Mouse (Mus musculus) lung, postnatal 25 days (tissue): ENCODE measurements around the gene Sgo1.
"Not testable (repeated sequence)": the region's sequence is repeated elsewhere in the genome, so short reads cannot be mapped to it uniquely, and the experiment has no call there.

Source experiments
- DNase-seq: peaks from one replicate; pipeline ENCODE4 v3.0.0; 2022; ENCODE audit warnings: low spot score

The Sgo1 gene

DNA sequence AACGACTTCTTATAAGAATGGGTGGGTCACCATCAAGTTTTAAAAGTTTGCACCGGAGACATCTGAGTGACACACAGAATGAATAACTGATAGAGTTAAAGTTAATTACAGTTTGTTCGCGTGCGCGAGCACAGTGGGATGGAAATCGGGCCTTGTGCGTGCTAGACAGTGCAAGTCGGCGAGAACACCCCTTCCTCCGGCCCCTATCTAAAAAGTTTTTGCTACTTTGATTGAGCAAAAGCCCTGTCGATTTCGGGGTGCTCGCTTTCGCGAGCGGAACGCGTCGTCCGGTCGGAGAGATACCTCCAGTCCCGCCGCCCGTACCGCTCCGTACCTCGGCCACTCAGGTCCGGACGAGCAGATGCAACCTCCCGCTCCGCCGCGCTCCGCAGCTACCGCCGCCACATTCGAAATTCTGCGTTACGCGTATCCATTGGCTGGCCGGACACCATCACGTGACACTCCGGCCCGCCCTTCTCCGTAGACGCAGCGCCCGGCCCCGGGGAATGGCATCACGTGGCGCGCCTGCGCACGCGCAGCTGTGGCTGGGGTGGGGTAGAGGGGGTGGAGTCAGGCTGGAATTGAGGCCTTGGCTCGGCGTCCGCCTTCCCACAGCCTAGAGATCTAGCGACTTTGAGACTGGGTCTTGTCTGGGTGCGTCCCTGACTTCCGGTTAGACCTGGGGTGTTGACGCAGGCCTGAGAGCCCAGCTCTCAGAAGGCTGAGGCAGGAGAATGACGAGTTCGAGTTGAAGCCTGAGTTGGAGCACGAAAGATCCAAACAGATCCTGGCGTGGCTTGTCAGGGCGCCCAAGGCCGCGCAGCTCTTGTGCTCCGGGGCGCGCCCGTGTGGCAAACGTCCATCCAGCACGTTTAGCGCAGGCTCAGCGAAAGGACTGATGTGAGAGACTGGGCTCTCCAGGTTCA is at the start of gene Sgo1:
TSS of gene Sgo1 (minus strand) at position 457 of the 926 bp plus-strand sequence.
- peak; percentile 96 for DNase-seq

DNA sequence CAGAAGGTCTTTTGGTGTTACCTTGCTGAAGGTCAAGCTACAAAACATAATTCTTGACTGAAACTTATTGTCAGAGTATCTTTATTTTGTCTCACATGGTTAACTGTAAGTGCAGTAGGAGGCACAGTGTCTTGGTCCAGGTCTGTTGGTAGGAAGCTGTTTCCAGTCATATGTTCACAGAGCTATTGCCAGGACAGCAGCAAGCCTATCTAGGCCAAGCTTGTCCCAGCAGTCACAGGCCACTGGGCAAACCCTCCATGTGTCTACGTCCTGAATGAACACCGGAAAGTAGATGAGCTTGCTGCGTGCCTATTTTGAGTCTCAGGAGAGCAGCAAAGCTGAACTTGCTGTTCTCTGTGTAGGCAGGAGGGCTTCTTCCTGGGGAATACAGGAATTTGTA is 29.8 kb upstream of the Sgo1 start:
- DNase-seq, result not testable (repeated sequence)

DNA sequence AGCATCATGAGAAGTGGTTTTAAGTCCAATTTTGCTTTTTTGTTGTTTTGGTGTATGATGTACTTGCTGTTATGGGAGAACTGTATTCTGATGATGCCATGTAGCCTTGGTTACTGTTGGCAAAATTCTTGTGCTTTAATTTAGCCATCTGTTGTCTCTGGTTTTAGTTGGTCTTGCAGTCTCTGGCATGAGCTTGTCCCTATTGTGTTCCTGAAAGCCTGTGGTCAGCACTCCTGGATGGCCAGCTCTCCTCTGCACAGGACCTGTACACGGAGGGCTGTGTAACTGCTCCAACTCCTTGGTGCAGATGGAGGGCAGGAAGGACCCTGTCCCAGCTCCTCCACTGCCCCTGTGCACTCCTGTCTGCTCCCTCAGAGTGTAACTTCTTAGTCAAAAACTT is 29.3 kb upstream of the Sgo1 start:
- no peak for DNase-seq

DNA sequence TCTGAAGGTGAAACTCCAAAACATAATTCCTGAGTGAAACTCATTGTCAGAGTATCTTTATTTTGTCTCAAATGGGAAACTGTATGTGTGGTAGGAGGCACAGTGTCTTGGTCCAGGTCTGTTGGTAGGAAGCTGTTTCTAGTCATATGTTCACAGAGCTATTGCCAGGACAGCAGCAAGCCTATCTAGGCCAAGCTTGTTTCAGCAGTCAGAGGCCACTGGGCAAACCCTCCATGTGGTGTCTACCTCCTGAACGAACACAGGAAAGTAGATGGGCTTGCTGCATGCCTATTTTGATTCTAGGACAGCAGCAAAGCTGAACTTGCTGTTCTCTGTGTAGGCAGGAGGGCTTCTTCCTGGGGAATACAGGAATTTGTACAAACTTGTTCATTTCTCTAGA is 26.0 kb upstream of the Sgo1 start:
- DNase-seq, result not testable (repeated sequence)

DNA sequence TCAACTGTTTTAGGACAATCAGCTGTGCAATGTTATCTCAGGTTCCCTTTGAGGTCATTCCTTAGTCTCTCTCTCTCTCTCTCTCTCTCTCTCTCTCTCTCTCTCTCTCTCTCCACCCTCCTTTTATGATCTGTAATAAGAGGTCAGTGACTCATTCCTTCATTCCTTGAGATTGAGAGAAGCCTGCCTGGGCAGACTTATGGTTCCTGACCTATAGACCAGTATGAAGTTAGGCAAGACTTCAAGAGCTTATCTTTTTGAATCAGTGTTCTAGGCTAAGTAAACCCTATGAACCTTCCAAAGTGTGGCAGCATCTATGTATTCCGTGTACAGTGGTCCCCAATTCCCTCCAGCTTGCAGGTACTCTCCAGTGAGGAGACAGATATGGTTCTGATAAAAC is 25.3 kb upstream of the Sgo1 start:
- no peak for DNase-seq

DNA sequence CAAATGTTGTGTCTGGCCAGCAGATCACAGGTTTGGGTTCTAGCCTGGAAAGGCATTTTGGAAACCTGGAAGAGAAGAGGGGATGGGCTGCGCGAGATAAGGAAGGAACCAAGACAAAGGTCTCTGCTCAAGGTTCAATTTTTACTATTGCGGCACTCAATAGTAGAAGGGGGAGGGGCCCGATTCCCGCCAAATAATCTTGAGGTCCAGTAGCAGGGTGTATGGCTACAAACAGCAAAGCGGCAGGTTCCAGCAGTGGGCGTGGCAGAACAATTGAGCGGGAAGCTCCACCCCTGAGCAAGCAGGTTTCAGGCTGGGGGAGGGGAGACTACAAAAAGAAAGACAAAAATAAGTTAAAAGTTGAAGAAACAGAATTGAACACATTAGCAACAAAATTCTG is 8.4 kb upstream of the Sgo1 start:
- not testable (repeated sequence) for DNase-seq

DNA sequence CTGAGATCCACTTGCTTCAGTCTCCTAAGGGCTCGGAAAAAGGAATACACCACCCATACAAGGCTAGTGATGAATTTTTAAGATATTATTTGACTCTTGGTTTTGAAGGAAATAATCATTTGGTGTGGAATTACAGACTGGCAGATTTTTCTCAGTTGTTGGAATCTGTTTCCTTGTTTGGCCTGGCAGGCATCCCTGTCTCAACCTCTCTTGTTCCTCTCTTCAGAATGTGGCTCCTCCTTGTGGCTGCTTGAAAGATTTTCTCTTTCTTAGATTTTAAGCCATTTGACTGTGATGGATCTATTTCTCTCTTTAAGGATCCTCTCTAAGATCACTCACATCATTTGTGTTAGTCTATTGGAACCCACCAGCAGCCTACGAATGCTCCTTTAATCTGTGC is 4.9 kb upstream of the Sgo1 start:
- peak; percentile 56 for DNase-seq

DNA sequence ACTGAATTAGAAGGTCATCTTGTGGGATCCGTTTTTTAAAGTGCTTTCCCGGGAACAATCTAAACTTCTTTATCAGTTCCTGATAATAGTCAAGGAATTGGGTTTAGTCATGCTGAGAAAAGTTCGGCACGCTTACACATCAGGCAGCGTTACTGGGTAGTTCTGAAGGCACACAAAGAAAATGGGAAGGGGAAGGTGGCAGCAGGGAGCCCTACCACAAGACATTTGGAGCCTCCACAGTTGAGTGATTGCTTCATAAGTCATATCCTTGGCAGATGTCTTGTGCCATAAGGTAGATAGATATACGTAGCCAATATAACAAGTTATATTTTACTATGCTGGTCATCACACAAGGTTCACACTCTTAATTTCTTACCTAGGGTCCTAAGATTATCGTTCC is 813 bp upstream of the Sgo1 start:
- no peak for DNase-seq

DNA sequence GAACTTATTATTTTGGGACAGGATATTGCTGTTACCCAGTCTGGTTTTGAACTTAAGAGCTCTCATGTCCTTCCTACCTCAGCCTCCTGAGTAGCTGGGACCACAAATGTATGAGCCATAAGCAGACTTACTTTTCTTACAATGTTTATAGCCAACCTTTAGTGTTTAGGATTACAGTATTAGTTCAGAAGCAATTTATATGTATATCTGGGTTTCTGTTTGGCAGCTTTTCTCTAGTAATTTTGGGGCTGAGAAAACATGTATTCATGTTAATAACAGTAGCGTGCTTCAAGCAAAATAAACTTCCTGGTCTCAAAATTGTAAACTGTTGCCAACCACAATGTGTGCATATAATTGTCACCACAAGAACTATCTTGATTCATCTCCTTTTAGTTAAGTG is 812 bp downstream of the Sgo1 start:
- DNase-seq, result no peak

DNA sequence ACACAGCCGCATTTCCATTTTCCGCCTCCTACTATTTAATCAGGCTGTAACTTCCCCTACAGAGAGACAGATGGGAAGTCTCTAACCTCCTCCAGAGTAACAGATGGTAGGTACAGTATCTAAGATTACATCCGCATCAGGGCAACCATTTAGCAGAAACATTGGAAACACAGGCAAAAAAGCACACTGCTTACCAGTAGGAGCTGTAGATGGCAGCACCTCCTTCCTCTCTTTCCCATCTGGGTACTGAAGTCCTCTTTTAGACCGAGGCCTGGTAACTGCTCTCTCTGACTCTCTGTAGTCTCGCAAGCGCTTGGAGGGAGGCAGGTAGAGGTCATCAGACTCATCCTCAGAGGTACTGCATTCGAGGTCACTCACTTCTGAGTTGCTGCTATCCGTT is 10.4 kb downstream of the Sgo1 start:
- peak; percentile 4 for DNase-seq

DNA sequence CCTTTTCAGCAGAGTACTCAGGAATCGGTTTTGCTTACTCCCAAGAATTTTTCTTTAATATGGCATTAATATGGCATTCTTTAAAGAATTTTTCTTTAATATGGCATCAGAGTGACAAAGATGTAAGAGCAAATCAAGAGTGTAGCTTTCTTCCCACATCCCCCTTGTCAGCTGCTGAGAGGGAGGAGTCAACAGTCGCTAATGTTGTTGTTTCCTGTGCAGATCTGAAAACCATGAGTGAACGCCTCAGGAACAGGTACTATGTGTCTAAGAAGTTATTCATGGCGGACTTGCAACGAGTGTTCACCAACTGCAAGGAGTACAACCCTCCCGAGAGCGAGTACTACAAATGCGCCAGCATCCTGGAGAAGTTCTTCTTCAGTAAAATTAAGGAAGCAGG is 18.7 kb downstream of the Sgo1 start:
- DNase-seq, result no peak

DNA sequence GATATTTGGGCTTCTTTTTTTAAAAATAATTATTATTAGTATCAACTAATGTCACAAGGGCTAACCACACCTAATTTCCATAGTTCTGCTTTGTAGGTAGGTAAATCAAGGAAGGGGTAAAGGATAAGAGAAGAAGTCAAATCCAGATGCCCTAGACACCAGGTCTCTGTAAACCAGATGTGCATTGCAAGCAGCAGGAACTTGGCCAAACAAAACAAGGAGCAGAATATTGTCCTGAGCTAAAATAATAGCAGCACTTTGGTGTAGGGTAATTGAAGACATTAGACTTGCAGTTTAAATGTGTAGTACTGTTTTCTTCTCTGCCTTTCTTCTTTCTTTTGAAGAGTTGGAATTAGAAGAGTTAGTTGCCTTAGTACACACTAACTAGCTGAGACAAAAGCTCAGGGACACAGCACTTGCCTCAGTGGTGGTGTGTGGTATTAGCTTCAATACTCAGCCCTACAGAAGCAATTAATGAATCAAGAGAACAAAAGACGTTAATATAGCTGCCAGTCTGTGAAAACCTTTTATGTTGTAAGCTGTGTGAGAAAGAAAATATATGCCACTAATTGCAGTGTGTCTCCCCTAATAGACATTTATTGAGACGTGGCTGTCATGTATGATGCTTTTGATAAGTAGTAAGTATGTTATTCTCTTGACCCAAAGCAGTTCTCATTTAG is 24.3 kb downstream of the Sgo1 start:
- no peak for DNase-seq

DNA sequence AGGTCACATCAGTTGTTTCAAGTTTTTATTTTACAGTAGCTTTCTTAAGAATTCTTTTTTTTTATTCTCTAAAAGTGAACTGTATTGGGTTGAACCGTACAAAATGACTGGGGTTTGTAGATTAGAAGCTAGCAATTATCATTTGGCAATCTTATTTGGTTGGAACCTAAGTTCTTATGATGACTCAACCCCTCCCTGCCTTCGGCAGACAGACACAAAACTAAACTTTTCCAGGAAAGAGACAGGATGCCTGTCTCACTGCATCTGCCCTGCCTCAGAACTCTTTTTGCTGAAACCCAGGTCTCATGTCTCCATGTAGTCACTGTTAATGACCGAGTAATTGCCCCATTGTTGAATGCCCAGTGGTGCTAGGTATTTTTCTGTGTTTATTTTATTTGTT is 24.9 kb downstream of the Sgo1 start:
- DNase-seq, result no peak

DNA sequence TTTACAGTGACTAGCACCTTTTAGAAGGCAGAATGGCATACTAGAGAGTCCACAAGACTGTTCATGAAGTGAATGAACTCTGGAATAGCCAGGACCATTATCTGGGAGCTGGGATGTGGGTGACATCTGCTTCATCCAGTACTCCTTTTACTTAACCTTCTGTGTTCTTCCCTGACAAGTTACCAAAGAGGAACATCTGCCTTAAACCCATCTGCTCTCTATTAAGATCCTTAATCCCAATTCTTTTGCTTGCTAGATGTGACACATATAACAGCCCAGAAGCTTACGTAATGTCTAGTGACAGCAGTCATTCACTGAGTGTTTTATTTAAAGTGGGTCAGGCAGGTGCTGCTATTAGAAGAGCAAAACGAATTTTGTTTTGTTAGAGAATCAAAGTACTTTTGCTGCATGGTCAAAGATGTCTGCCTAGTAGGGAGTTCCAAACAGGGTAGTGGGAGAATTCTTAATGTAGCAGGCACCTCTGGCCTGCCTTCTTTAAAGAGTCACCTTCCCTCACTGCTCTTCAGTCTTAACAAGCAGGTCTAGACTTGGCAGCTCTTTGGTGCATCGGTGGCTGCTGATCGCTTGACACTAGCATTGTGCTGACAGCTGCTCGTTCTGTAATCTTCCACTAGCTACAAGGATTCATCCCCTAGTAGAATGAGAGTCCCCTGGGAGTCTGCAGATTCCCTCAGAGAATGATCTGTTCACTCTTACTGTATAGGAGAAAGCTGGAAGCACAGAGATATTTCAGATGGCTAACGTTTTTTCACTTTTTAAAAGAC is 27.9 kb downstream of the Sgo1 start:
- DNase-seq, result no peak

DNA sequence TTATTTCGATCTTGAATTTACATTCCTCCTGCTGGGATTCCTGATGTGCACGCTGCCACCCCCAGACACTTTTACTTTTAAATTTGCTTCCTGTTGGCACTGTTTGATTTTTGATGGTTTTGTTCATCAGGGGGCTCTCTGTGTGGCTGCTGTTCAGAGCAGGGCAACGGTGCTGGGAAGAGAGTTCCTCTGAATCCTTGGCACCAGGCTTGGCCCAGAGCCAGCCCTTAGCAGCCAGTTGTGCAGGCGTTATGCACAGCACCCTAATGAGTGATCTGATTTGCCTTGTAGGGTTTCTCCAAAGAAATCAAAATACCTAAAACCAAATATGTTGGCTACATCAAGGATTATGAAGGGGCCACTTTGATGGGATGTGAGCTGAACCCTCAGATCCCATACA is 29.4 kb downstream of the Sgo1 start:
- no peak for DNase-seq

DNA sequence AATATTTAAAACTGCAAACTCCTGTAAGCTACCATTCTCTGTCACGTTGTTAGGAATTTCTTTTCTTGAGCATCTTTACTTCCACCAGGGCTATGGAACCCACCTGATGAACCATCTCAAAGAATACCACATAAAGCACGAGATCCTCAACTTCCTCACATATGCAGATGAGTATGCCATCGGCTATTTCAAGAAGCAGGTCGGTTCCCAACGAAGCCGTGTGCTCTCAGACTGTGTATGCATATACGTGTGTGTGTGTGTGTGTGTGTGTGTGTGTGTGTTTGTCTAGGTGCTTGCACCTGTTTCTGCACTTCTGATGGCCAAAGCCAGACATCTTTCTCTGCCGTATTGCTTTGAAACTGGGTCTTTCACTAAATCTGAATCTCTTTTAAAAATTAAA is 29.9 kb downstream of the Sgo1 start:
- DNase-seq, result no peak

DNA sequence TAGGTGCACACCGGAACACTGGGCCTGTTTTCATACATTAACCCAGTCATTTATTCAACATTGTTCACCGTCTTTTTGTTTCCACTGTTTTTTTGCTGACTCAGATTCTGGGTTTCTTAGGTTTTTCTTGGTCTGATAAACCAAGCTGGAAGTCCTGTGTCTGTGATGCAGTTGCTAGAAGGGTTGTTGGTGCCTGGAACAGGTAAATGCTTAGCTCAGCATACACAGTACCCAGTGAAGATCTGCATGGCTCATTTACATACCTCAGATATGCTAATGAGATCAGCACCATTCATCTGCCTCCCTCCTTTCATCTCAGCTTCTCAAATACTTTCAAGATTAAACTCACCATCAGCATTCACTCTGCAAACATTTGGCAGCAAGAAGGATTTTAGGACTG is 30.5 kb downstream of the Sgo1 start:
- no peak for DNase-seq

DNA sequence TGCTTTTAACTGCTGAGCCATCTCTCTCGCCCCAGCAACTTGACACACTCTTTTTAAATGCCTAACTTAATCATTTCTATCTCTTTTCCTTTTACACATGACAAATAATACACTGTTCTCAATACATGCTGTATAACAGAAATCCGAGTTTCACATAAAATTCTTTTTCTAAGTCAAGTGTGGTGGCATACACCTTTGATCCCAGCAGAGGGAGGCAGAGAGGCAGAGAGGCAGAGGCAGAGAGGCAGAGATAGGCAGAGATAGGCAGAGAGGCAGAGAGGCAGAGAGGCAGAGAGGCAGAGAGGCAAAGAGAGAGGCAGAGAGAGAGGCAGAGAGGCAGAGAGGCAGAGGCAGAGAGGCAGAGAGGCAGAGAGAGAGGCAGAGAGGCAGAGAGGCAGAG is 31.7 kb downstream of the Sgo1 start:
- DNase-seq, result peak; percentile 18

DNA sequence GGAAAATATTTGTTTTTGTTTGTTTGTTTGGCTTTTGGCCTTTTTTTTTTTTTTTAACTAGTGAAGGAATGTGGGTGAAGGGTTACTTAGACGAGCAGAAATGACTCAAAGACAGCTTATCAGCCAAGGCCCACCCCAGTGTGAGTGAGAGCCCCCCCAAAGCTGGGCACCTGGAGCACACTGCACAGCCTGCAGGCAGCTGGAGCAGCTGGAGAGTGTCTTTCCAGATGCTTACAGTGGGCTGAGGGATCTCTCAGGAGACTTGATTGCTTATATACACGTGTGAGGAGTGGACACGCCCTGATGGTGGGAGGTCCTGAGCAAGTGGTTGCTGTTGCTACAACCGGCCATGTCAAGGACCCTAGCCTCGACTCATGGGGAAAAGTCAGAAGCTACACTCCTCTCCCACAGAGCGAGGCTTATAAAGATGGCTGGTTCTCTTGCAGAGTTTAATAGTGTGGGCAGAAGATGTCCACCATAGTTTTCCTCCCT is 32.7 kb downstream of the Sgo1 start:
- no peak for DNase-seq

DNA sequence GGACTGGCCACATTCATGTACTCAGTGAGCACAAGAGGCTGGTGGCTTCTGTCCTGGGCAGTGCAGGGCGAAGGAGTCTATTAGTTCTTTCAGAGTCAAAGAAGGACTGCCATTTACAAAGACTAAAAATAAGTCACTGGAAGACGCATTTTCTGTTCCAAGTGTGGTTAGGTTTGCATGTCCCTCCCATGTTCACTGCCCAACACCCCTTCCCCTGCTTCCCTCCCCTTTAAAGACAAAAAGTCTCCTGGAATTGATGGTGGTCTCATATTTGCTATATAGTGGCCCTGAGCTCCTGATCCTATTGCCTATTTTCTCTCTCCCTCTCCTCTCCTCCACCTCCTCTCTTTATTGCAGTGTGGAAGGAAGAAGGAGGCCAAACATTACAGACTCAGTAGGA is 33.2 kb downstream of the Sgo1 start:
- no peak for DNase-seq

DNA sequence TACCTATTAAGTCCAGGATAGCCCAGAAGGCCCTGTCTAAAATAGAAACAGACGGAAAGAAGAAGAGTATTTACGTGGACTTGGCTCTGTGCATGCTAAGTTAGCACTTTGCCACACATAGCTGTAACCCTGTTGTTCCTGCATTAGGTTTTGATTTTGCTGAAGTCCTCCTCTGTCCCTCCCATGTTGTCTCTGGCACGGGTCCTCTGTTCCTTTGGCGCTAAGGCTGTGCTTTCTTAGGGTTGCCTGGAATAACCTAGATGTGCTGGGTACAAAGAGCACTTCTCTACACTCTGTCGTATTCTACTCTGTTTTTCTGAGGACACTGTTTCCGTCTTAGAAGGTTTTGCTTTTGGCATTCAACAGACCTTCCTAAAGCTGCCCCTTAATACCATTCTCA is 34.1 kb downstream of the Sgo1 start:
- DNase-seq, result no peak

DNA sequence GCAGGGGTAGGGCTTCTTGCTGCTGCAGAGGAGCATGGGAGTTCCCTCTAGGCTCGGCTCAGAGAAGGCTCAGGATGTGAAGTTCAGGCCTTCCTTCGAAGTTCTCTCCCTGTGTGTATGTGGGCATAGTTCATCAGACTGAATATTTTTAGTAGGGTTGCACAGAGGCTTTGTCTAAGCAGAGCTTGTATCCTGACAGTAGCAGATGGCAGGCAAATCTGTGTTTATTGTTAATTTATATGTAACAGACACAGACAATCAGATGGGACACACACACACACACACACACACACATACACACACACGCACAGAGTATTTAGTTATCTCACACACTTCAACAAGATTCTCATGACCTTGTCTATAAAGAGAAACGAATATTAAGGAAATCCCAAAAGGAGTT is 34.5 kb downstream of the Sgo1 start:
- DNase-seq, result no peak

DNA sequence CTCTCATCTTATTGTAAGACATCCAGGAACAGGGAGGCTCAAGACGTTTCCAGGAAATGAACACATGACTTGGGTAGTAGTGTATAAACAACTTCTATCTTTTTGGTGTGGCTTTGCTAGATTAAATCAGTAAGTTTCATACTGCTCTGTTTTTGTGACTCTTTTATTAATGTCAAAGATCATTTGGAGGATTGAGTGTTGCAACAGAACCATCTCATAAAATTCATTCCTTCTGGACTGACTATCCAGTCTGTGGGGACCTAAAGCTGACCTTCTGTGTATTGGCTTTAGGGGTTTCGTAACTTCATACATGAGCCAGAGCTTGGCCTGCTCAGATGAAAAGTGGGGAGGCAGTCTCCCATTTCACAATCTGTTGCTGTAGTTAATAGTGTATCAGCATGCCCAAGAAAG is 38.9 kb downstream of the Sgo1 start:
- DNase-seq, result peak; percentile 42
